Mouse (Mus musculus) brain, embryonic 14.5 days (tissue): Measurements from ENCODE around the gene Pcyt1a.

Experiments used
- CTCF ChIP-seq: fragments of 200-500 bp; IDR thresholded peaks from 2 replicates; pipeline ENCODE4 v1.5.1; 2012; ENCODE audit warnings: inconsistent platforms, mild to moderate bottlenecking, moderate library complexity, borderline replicate concordance; ENCODE audit not compliant: insufficient read depth, insufficient read length; ENCODE audit errors: extremely low read depth
- POLR2A ChIP-seq: fragments of 200-500 bp; IDR thresholded peaks from 2 replicates; pipeline ENCODE4 v1.6.1; 2012; ENCODE audit warnings: mild to moderate bottlenecking, inconsistent platforms, borderline replicate concordance; ENCODE audit not compliant: poor library complexity, insufficient read depth, insufficient read length, severe bottlenecking; ENCODE audit errors: extremely low read depth

GRCm38 (mm10) chr16:32485209-32485608 is 54.5 kb downstream of the Pcyt1a start:
- TF ChIP-seq CTCF (no peak), POLR2A (no peak)
